Mouse (Mus musculus): ENCODE results near the gene Epop. TPM values are rescaled to one million over a fixed set of nuclear protein-coding genes. Genes with fewer than 3 reads are reported as not detected.

The Epop gene
- polyA plus RNA-seq, 1 experiment from 2014 or later: 1.1 TPM

DNA sequence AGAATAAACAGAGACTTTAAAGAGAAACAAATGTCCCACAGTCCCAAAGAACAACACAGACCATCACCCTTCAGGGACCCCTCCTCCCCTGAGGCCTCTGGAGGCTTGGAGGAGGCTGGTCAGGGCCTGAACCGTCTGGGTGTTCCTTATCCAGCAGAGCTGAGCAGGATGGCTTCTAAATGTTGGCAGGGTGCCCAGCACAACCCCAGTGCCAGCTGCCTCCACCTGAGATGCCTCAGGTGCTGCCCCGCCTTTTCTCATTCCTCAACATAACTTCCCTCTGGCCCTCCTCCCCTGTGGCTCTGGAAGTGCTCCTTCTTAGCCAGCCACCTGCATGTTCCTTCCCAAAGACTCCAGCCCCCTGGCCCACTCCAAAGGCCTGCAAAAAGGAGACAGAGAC is 51.2 kb downstream of the Epop start:
- no peak for TF ChIP-seq CTCF (IDR thresholded peaks at IDR 0.05; ENCODE audit: low read depth)
- Histone ChIP-seq H3K4me1 (replicated peaks; ENCODE audit: control insufficient read depth, insufficient read depth, low read length) (no peaks in the 10 kb centered on the region; the same call in 1 of the 2 replicates), H3K4me2 (replicated peaks; ENCODE audit: low read depth) (no peak overlapping the region), H3K4me3 (ENCODE audit: low read depth, low read length) (no peak overlapping the region), H3K9me3 (ENCODE audit: control insufficient read depth) (no peaks in the 10 kb centered on the region), H3K9ac (ENCODE audit: low read depth, low read length) (no peak overlapping the region), H3K27me3 (replicated peaks; ENCODE audit: control insufficient read depth, insufficient read depth, low read length) (peaks cover 26% of the 10 kb centered on the region), H3K27ac (ENCODE audit: low read depth, low read length) (no peak overlapping the region), H3K36me3 (ENCODE audit: control insufficient read depth, insufficient read depth) (no peaks in the 10 kb centered on the region)
- 39% methylated on average over 2 of the region's 2 CpGs for WGBS
- no peak for ATAC-seq

Small RNAs within 50 kb of the gene (microRNA-seq; reads per million reads assigned to microRNA genes)
- gene Gm24158 (not detected), gene Mir6927 (not detected)

Other genes starting within 250 kb of the Epop start
- 3.5 and 4.6 TPM in 2 replicates for gene Arhgap23, start 214.2 kb downstream of the Epop start, polyA plus RNA-seq (2015; fragmentation: Nextera tagmentation; extraction: Ambion mirVana)
- 0.10 and 0.21 TPM in 2 replicates for gene 4933428G20Rik, start 129.4 kb downstream of the Epop start, polyA plus RNA-seq (2015; fragmentation: Nextera tagmentation; extraction: Ambion mirVana)
- gene Srcin1, start 53.5 kb downstream of the Epop start, polyA plus RNA-seq (2015; fragmentation: Nextera tagmentation; extraction: Ambion mirVana): 0.18 and 0.24 TPM in 2 replicates
- gene Mllt6, start 33.7 kb upstream of the Epop start, polyA plus RNA-seq (2015; fragmentation: Nextera tagmentation; extraction: Ambion mirVana): 1.4 and 1.6 TPM in 2 replicates
- 122 and 123 TPM in 2 replicates for gene Cisd3, start 56.1 kb upstream of the Epop start, polyA plus RNA-seq (2015; fragmentation: Nextera tagmentation; extraction: Ambion mirVana)
- 7.9 and 8.9 TPM in 2 replicates for gene Pcgf2, start 70.8 kb upstream of the Epop start, polyA plus RNA-seq (2015; fragmentation: Nextera tagmentation; extraction: Ambion mirVana)
- 391 and 439 TPM in 2 replicates for gene Psmb3, start 73.7 kb upstream of the Epop start, polyA plus RNA-seq (2015; fragmentation: Nextera tagmentation; extraction: Ambion mirVana)
- 0.43 and 0.63 TPM in 2 replicates for gene Pip4k2b, start 115.0 kb upstream of the Epop start, polyA plus RNA-seq (2015; fragmentation: Nextera tagmentation; extraction: Ambion mirVana)
- gene Cwc25, start 136.9 kb upstream of the Epop start, polyA plus RNA-seq (2015; fragmentation: Nextera tagmentation; extraction: Ambion mirVana): 8.5 and 9.8 TPM in 2 replicates
- not detected in 2 replicates for gene 1700001P01Rik, start 146.2 kb upstream of the Epop start, polyA plus RNA-seq (2015; fragmentation: Nextera tagmentation; extraction: Ambion mirVana)
- gene Rpl23, start 152.7 kb upstream of the Epop start, polyA plus RNA-seq (2015; fragmentation: Nextera tagmentation; extraction: Ambion mirVana): 538 and 555 TPM in 2 replicates
- gene Lasp1, start 169.3 kb upstream of the Epop start, polyA plus RNA-seq (2015; fragmentation: Nextera tagmentation; extraction: Ambion mirVana): 98.2 and 103 TPM in 2 replicates
- 1.8 and 2.0 TPM in 2 replicates for gene B230217C12Rik, start 211.1 kb upstream of the Epop start, polyA plus RNA-seq (2015; fragmentation: Nextera tagmentation; extraction: Ambion mirVana)